Mouse (Mus musculus): ENCODE results near the gene Ikzf3.

- TF ChIP-seq CTCF (IDR thresholded peaks at IDR 0.05; ENCODE audit: borderline replicate concordance, extremely low read depth, insufficient read depth, insufficient read length) (no peak), POLR2A (IDR thresholded peaks at IDR 0.05; ENCODE audit: borderline replicate concordance, extremely low read depth, insufficient read depth, insufficient read length, poor library complexity, severe bottlenecking) (no peak)
Measured at GRCm38 (mm10) chr11:98555124-98555700, 9.4 kb upstream of the Ikzf3 start.

Measured in brain, embryonic 14.5 days (tissue).